Mouse (Mus musculus): Measurements from ENCODE around the gene Qrich2.
A peak's percentile ranks its signal among the peaks of the same experiment; 100 is the strongest.

GRCm38 (mm10) chr11:116488693-116489375 lies 22.8 kb upstream of the Qrich2 start:
- TF ChIP-seq EP300 (IDR thresholded peaks at IDR 0.05; ENCODE audit: low read depth in 1 of 2, low read length in 2 of 2): 0 out of 4 replicates have a peak, but pooled peaks of 1 of the 2 experiments have one; percentile 11
- no peak for TF ChIP-seq MAZ (IDR thresholded peaks at IDR 0.05; ENCODE audit: low read depth, low read length)
- peak; percentile 54 to 74 (median 64) for TF ChIP-seq CTCF (IDR thresholded peaks at IDR 0.05 in 2 of 3, conservative IDR thresholded peaks at IDR 0.05 in 1 of 3; ENCODE audit: control insufficient read depth in 1 of 3, insufficient read depth in 1 of 3, low read depth in 2 of 3, low read length in 3 of 3, poor library complexity in 1 of 3, severe bottlenecking in 1 of 3)
- no peak for TF ChIP-seq MXI1 (IDR thresholded peaks at IDR 0.05; ENCODE audit: low read depth, low read length)
- TF ChIP-seq GATA1 (IDR thresholded peaks at IDR 0.05; ENCODE audit: low read depth, low read length): no peak
- TF ChIP-seq MYC (IDR thresholded peaks at IDR 0.05; ENCODE audit: low read depth, low read length): 0 out of 2 replicates have a peak, but pooled peaks have one; percentile 23
- no peak for TF ChIP-seq TCF12 (IDR thresholded peaks at IDR 0.05; ENCODE audit: low read depth, low read length)

All from MEL (cell line).